In the genomic region with DNA sequence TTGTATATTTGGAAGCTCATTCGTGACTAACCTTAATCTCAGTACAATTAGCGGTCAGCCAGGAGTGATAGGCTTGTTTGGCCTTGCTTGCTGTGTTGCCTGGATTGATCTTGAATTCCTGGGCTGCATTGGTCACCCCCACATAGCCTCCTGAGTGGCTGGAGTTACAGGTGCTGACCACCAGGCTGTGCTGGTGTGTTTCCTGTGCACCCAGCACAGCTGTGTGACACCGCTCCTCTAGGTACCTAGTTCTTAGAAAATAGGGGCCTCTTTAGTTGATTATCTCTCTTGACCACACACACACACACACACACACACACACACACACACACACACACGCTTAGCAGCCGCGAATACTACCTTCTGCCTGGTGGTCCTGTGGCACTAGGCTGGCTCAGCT, we compare ENCODE assay signal across 9 mouse cellular contexts. TPM values are rescaled to one million over a fixed set of nuclear protein-coding genes. Genes with fewer than 3 reads are reported as not detected.
DNase-seq lines count a peak whose midpoint lies in the region; ATAC-seq and TF ChIP-seq lines count a peak whose summit lies in the region.
"Had no signal": no experiment of that assay in that cellular context is flagged by ENCODE, and none has a peak within 500 bp of the region (broad histone marks: within the 10 kb centered on the region; RNA-seq: fewer than 3 reads in every experiment).

No protein-coding gene starts in this region.

- intact Hi-C loops in heart, adult 2 months (cut with DNase I) = loop anchor here (5.0 kb wide), 1 partner anchor 44 kb away; no protein-coding TSS in a partner anchor

- no peak overlapping the region for H3K4me3 ChIP-seq in heart, adult 2 months
- H3K4me3 ChIP-seq in stomach, embryonic 14.5 days (ENCODE audit: low read depth, low read length) = no peak overlapping the region
- H3K4me3 ChIP-seq: limb, embryonic 15.5 days had no signal

- peak in 1 of 2 experiments; percentile 64 for DNase-seq in heart, adult 2 months
- no peak for DNase-seq in heart, adult 8-10 months (ENCODE audit: low spot score)
- DNase-seq in spleen, postnatal 4 days (ENCODE audit: low spot score in 2 of 2) = peak; percentile 63 to 74
- no peak for DNase-seq in spleen, adult 18-20 months
- no peak for DNase-seq in urinary bladder, postnatal 10 days (ENCODE audit: low spot score)
- no peak for DNase-seq in right cerebral cortex, postnatal 4 days

- 64% methylated on average over 6 of the region's 6 CpGs for WGBS in heart, adult 2 months
- WGBS in stomach, embryonic 14.5 days = 58% methylated on average over 6 of the region's 6 CpGs

- H3K4me2 ChIP-seq in stomach, embryonic 14.5 days (replicated peaks; ENCODE audit: low read depth, low read length) = no peak overlapping the region
- H3K4me2 ChIP-seq: limb, embryonic 15.5 days had no signal

- TF ChIP-seq EP300 in heart, adult 2 months (IDR thresholded peaks at IDR 0.05; ENCODE audit: insufficient read depth, low read depth, low read length) = 0 out of 2 replicates have a peak, but pooled peaks have one; percentile 70

- H3K4me1 ChIP-seq in heart, adult 2 months (ENCODE audit: control insufficient read depth, insufficient read depth, low read length) = peaks cover 8% of the 10 kb centered on the region
- 0 out of 2 replicates have a peak, but pooled peaks cover 2% of the 10 kb centered on the region for H3K4me1 ChIP-seq in stomach, embryonic 14.5 days (ENCODE audit: control insufficient read depth, insufficient read depth, low read length)

- 0 out of 2 replicates have a peak, but pooled peaks have one; percentile 43 for ATAC-seq in erythroid progenitor cell, adult 5-6 weeks (replicated peaks; ENCODE audit: low FRiP score, poor library complexity, severe bottlenecking)
- ATAC-seq in stomach, embryonic 14.5 days (ENCODE audit: insufficient number of reproducible peaks, insufficient read depth, low FRiP score, low read depth) = peak; percentile 15; the same call in 1 of the 2 replicates

- H3K27ac ChIP-seq in heart, adult 2 months = no peak overlapping the region
- H3K27ac ChIP-seq in stomach, embryonic 14.5 days (ENCODE audit: low read length) = no peak overlapping the region
- H3K27ac ChIP-seq: limb, embryonic 15.5 days had no signal

- no peak overlapping the region for H3K9ac ChIP-seq in heart, adult 2 months (ENCODE audit: low read depth, low read length)
- H3K9ac ChIP-seq in stomach, embryonic 14.5 days (replicated peaks; ENCODE audit: low read depth, low read length) = no peak overlapping the region
- H3K9ac ChIP-seq: limb, embryonic 15.5 days had no signal

- no peaks in the 10 kb centered on the region for H3K79me2 ChIP-seq in heart, adult 2 months (replicated peaks; ENCODE audit: control insufficient read depth, insufficient read depth, low read length)

- H3K36me3 ChIP-seq in heart, adult 2 months (ENCODE audit: control insufficient read depth, insufficient read depth, low read length) = no peaks in the 10 kb centered on the region
- H3K36me3 ChIP-seq in stomach, embryonic 14.5 days (ENCODE audit: control insufficient read depth, insufficient read depth, low read length) = no peaks in the 10 kb centered on the region
- H3K36me3 ChIP-seq: limb, embryonic 15.5 days had no signal

- H3K27me3 ChIP-seq in heart, adult 2 months (ENCODE audit: control insufficient read depth, insufficient read depth, low read length) = no peaks in the 10 kb centered on the region
- no peaks in the 10 kb centered on the region for H3K27me3 ChIP-seq in stomach, embryonic 14.5 days (ENCODE audit: control insufficient read depth, insufficient read depth, low read length)
- H3K27me3 ChIP-seq: limb, embryonic 15.5 days had no signal

- TF ChIP-seq CTCF in heart, adult 2 months (IDR thresholded peaks at IDR 0.05) = peak; percentile 73

- H3K9me3 ChIP-seq in stomach, embryonic 14.5 days (ENCODE audit: control insufficient read depth, low read depth, low read length) = no peaks in the 10 kb centered on the region
- H3K9me3 ChIP-seq: limb, embryonic 15.5 days had no signal

- no peak for TF ChIP-seq POLR2A in heart, adult 2 months (IDR thresholded peaks at IDR 0.05; ENCODE audit: insufficient read depth, low read depth, low read length)

RNA-seq across cellular contexts. Expression of gene Slc41a3, which starts 3.7 kb away (rescaled TPM):
- total RNA-seq in heart, adult 2 months (2021) = 100 to 1,000 TPM in 1 of 2 experiments, 10 to 100 TPM in 1; 91.9 to 139 TPM
- 100 and 128 TPM in 2 replicates for polyA plus RNA-seq in heart, adult 2 months (2012; rRNA removed)
- 10 to 100 TPM; 48.1 to 98.4 (median 78.7) TPM for total RNA-seq in heart, adult 8-10 months (2022)
- total RNA-seq in erythroid progenitor cell, adult 5-6 weeks (2015; ENCODE audit: low replicate concordance) = 3.2 and 3.4 TPM in 2 replicates
- total RNA-seq in erythroid progenitor cell, adult 5-6 weeks (2017; ENCODE audit: low replicate concordance) = 1.0 and 5.3 TPM in 2 replicates
- polyA plus RNA-seq in stomach, embryonic 14.5 days (2014; fragmentation: Nextera tagmentation; extraction: Ambion mirVana) = 5.5 and 7.3 TPM in 2 replicates

Comparison
In these comparisons a context has a peak if more than half of its experiments do, and no peak if none do; other contexts are left out.
1. DNase-seq: peak in spleen, postnatal 4 days (2 of 2); none in heart, adult 8-10 months (single experiment), spleen, adult 18-20 months (0 of 2), urinary bladder, postnatal 10 days (single experiment) and right cerebral cortex, postnatal 4 days (single experiment).
2. RNA of gene Slc41a3, which starts 3.7 kb away (total RNA-seq): 91.9 to 139 TPM in heart, adult 2 months and 48.1 to 98.4 TPM in heart, adult 8-10 months; 1.0 to 5.3 TPM in erythroid progenitor cell, adult 5-6 weeks; every median in the first group is over 4 times any median in the second.